Mouse (Mus musculus) olfactory bulb, adult 2 months (tissue): ENCODE measurements around the gene Smurf1. TPM values are rescaled to one million over a fixed set of nuclear protein-coding genes. Genes with fewer than 3 reads are reported as not detected.

ENCODE experiments used
- H3K27ac ChIP-seq: fragments of 200-500 bp; 2 replicates; pipeline ENCODE4 v1.5.1; 2012; ENCODE audit warnings: low read depth, low read length; ENCODE audit not compliant: insufficient read depth
- H3K4me1 ChIP-seq: fragments of 200-500 bp; 2 replicates; pipeline ENCODE4 v1.6.1; 2012; ENCODE audit warnings: low read length; ENCODE audit not compliant: control insufficient read depth, insufficient read depth
- H3K4me3 ChIP-seq: fragments of 200-500 bp; 2 replicates; pipeline ENCODE4 v1.5.1; 2012; ENCODE audit warnings: mild to moderate bottlenecking, low read depth, low read length, moderate library complexity; ENCODE audit not compliant: insufficient read depth
- CTCF ChIP-seq: fragments of 200-500 bp; IDR thresholded peaks from 2 replicates; pipeline ENCODE4 v1.5.1; 2012; ENCODE audit warnings: low read depth, mild to moderate bottlenecking, low read length, moderate library complexity; ENCODE audit not compliant: insufficient read depth
- POLR2A ChIP-seq: fragments of 200-500 bp; IDR thresholded peaks from 2 replicates; pipeline ENCODE4 v1.6.1; 2012; ENCODE audit warnings: mild to moderate bottlenecking, low read depth, low read length, moderate library complexity; ENCODE audit not compliant: insufficient read depth
- WGBS: fragments of 180-500 bp; shearing (Covaris S2); methylation state at CpG from one replicate; pipeline ENCODE4 v1.1.7; 2018; 5-methylcytosine and 5-hydroxymethylcytosine counted together
- polyA plus RNA-seq: library from polyadenylated mRNA; stranded (reverse); fragments of >200 nt; gene quantifications from 2 replicates; pipeline ENCODE4 v1.2.4, GENCODE M21; 2012; ENCODE audit warnings: low replicate concordance; ENCODE audit not compliant: missing spikeins, insufficient read depth, insufficient read length

The Smurf1 gene
- polyA plus RNA-seq, 1 experiment = not detected

DNA sequence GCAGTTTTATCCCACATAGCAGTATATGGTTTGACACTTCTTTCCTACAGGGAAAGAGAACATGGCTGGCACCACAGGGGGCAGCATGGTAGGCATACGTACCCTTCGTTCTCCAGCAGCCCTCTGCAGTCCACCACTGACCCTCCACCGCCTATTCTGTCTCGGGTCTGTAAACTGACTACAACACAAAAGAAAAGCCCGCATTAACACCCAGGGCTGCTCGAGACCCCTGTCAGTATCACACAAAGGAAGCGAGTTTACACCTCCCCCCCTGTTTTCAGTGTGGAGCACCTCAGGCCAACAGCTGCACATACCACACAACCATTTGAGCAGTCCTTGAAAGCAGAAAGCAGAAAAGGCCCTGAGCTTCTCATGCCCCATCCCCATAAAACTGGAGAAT lies 67.8 kb downstream of the Smurf1 start:
- no peak overlapping the region for H3K4me3 ChIP-seq
- 68% methylated on average over 7 of the region's 7 CpGs for WGBS
- TF ChIP-seq CTCF (no peak), POLR2A (no peak)
- H3K27ac ChIP-seq = no peak overlapping the region
- peaks cover 7% of the 10 kb centered on the region; the same call in 1 of the 2 replicates for H3K4me1 ChIP-seq

DNA sequence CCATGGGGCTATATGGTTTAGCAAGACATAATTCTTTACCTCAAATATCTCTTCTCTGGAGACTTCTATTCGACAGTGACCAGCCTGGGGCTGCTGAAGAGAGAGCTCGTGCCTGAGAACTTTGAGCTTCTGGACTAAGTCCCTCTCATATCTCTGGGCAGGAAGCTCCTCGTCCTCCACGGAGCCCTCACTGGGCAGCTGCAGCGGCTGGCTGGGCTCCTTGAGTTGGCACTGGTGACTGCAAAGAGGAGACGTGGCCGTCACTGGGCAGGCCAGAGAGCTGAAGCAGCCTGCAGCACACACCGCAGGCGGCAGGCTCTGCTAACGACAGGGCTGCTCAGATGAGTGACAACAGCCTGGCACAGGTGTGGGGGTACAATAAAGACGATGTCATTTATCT lies 74.4 kb downstream of the Smurf1 start:
- WGBS = 73% methylated on average over 11 of the region's 11 CpGs
- Histone ChIP-seq H3K4me3 (no peak overlapping the region), H3K27ac (no peak overlapping the region), H3K4me1 (no peaks in the 10 kb centered on the region)
- no peak for TF ChIP-seq POLR2A
- no peak for TF ChIP-seq CTCF

- 93% methylated on average over 9 of the region's 9 CpGs for WGBS
- TF ChIP-seq CTCF = no peak
- no peak for TF ChIP-seq POLR2A
- Histone ChIP-seq H3K27ac (no peak overlapping the region), H3K4me3 (no peak overlapping the region), H3K4me1 (peaks cover 11% of the 10 kb centered on the region)
Observed at GRCm38 (mm10) chr5:144885968-144886650, 79.5 kb downstream of the Smurf1 start.

GRCm38 (mm10) chr5:144884629-144885217 lies 80.9 kb downstream of the Smurf1 start:
- Histone ChIP-seq H3K27ac (no peak overlapping the region), H3K4me1 (peaks cover 11% of the 10 kb centered on the region), H3K4me3 (no peak overlapping the region)
- TF ChIP-seq POLR2A (no peak), CTCF (no peak)
- WGBS = 74% methylated on average over 13 of the region's 13 CpGs

GRCm38 (mm10) chr5:144881670-144882399 lies 83.8 kb downstream of the Smurf1 start:
- Histone ChIP-seq H3K4me1 (peaks cover 11% of the 10 kb centered on the region), H3K27ac (peak overlapping the region; percentile 61; the same call in 1 of the 2 replicates), H3K4me3 (no peak overlapping the region)
- TF ChIP-seq CTCF = no peak
- no peak for TF ChIP-seq POLR2A
- 80% methylated on average over 14 of the region's 14 CpGs for WGBS

DNA sequence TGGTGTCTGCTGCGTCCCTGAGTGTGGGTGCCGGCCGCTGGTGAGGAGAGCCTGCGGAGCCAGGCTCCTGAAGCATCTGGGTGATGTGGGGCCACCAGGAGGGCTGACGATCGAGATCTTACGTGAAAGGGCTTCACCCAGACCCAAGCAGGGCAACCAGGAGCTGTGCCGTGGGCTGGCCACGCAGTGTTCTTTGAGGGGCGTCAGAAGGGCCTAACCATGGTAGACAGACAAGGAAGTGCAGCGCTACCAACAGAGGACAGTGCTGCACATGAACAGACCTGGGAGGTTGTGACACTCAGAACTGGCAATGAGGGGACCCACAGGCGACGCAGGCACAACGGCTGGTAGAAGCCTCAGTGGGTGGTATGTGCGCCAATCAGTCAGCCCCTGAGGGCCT lies 88.6 kb downstream of the Smurf1 start:
- Histone ChIP-seq H3K27ac (no peak overlapping the region), H3K4me3 (no peak overlapping the region), H3K4me1 (0 out of 2 replicates have a peak, but pooled peaks cover 4% of the 10 kb centered on the region)
- 92% methylated on average over 15 of the region's 15 CpGs for WGBS
- TF ChIP-seq CTCF = no peak
- no peak for TF ChIP-seq POLR2A

DNA sequence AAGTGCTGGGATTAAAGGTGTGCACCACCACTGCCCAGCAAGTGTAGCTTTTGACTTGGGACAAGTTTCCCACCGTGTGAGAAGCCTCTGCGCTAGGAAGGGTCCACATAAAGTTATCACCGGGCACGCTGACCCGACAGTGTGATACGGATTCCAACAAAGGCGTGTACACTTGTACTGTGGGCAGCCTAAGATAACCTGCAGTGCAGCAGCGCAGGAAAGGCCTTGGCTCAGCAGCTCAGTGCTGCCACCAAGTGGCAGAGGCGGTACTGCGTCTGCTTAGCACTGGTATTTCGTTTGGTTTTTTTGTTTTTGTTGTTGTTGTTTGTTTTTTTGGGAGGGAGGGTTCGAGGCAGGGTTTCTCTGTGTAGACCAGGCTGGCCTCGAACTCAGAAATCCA lies 89.8 kb downstream of the Smurf1 start:
- H3K4me3 ChIP-seq = no peak overlapping the region
- 8% methylated on average over 13 of the region's 13 CpGs for WGBS

DNA sequence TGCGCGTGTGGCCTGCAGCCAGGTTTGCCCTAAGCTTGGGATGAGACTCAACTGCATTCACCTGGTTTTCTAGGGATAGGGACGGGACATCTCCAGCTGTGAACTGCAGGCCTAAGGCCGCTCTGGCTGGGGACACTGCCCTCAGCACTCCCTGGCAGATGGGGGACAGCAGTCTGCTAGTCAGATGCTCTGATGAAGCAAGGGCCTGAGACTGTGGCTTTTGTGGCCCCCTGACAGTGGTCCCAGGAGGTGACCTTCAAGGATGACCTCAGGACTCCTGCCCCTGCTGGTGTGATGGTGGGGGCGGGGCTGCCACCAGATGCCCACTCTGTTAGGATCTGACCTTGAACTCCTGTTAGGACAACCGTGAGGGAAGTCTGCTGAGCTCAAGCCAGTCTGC lies 90.4 kb downstream of the Smurf1 start:
- H3K4me3 ChIP-seq = no peak overlapping the region
- 90% methylated on average over 6 of the region's 6 CpGs for WGBS
- no peak for TF ChIP-seq POLR2A
- no peak for TF ChIP-seq CTCF
- no peaks in the 10 kb centered on the region for H3K4me1 ChIP-seq
- H3K27ac ChIP-seq = no peak overlapping the region

More for the DNA sequence above, 89.8 kb downstream of the Smurf1 start:
- TF ChIP-seq CTCF = peak; percentile 76
- TF ChIP-seq POLR2A = no peak
- no peaks in the 10 kb centered on the region for H3K4me1 ChIP-seq
- H3K27ac ChIP-seq = no peak overlapping the region

GRCm38 (mm10) chr5:144872867-144873266 lies 92.8 kb downstream of the Smurf1 start:
- H3K4me3 ChIP-seq = no peak overlapping the region
- TF ChIP-seq POLR2A (no peak), CTCF (no peak)
- WGBS = 87% methylated on average over 3 of the region's 3 CpGs
- no peak overlapping the region for H3K27ac ChIP-seq
- H3K4me1 ChIP-seq = no peaks in the 10 kb centered on the region
